Mouse (Mus musculus) spleen, adult 12 weeks (tissue): Measurements from ENCODE around the gene Nr1d1.
"Not testable (repeated sequence)": the region's sequence is repeated elsewhere in the genome, so short reads cannot be mapped to it uniquely, and the experiment has no call there.

Experiments
- DNase-seq: peaks from one replicate; pipeline ENCODE4 v3.0.0; 2022; ENCODE audit warnings: low spot score

The Nr1d1 gene

GRCm38 (mm10) chr11:98737220-98737619 lies 37.9 kb downstream of the Nr1d1 start:
- not testable (repeated sequence) for DNase-seq

GRCm38 (mm10) chr11:98736176-98736575 lies 39.0 kb downstream of the Nr1d1 start:
- DNase-seq, result no peak

DNA sequence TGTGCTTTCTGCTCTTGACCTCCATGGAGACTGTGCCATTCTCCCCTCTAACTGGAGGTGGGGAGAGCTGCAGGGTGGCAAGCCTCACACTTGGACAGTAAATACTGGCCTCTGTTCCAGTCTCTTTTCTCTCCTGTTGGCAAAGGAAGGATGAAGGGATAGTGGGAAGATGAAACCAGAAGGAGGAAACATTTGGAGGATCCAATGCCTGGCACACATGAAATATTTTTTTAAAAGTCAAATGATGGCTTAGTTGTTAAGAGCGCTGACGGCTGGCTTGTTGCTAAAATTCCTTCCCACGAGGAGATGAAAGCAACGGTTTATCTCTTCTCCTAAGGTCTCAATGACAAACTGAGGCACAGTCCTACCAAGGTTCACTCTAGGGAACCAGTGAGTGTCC lies 40.0 kb downstream of the Nr1d1 start:
- DNase-seq, result no peak

DNA sequence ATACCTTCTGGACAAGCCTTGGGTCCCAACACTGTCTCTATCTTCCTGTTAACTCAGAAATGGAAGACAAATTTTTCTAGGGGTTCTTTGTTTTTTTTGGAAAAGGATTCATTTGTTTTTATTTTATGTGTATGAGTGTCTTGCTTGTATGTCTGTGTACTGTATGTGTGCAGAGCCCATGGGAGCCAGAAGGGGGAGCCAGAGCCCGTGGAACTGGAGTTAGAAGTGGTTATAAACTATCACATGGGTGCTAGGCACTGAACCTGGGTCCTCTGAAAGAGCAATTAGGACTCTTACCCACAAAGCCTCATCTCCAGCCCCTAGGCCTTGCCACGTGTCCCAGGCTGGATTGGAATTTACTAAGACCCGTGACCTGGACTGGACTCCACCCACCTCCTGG lies 41.1 kb downstream of the Nr1d1 start:
- DNase-seq, result no peak

- no peak for DNase-seq
These were observed 44.0 kb downstream of the Nr1d1 start for GRCm38 (mm10) chr11:98731134-98731533.

GRCm38 (mm10) chr11:98730727-98731126 lies 44.4 kb downstream of the Nr1d1 start:
- no peak for DNase-seq

GRCm38 (mm10) chr11:98729119-98729588 lies 46.0 kb downstream of the Nr1d1 start, which contains the start of gene Med24:
Med24 (minus strand) TSS chr11:98729435.
- DNase-seq, result peak; percentile 77

- no peak for DNase-seq
These were observed 49.1 kb downstream of the Nr1d1 start for GRCm38 (mm10) chr11:98725926-98726506.

DNA sequence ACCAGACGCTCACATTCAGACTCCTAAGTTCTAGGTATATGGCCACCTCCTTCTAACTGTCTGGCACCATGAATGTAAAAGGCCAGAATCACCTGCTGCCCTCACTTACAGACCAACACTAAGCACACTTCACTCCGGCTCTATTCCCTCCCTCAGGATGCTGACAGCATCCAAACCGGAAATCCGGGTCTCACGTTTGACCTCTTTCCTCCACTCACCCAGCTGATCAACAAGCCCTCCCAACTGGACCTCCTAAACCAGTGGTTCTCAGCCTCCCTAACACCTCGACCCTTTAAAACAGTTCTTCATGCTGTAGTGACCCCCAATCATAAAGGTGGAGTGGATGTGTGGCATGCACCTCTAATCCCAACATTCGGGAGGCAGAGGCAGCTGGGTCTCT lies 52.0 kb downstream of the Nr1d1 start:
- no peak for DNase-seq

DNA sequence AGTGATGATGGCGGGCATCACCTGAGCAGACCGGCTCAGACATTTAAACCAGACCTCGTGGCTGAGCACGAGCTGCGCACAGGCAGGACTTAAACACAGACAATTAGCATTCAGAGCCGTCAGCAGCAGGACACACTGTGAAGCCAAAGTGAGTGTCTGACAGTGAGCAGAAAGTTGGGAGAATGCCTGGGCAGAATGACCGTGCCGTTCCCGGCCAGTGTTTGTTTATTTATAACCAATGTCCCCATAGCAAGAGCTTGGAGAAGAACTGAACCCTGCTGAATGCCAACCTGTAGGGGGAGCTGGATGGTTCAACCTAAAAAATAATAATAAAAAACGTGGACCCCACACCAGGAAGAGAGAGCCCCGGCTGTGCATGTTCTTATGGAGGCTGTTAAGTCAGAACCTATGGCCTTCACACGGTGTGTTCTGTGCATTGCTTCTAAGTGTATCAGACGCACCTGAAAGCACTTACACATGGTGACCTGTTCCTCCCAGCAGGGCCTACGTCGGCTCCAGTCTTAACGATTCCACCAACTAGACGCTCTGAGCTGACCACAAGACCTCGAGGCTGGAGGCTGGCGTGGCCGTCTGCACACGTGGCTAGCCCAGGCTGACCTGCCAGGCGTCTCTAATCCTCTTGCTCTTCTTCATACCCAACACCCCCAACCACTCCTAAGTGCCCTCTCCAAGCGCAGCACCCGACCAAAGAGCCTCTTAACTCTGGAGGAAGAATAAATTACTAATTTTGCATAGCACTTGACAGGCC lies 53.5 kb downstream of the Nr1d1 start:
- DNase-seq, result no peak

DNA sequence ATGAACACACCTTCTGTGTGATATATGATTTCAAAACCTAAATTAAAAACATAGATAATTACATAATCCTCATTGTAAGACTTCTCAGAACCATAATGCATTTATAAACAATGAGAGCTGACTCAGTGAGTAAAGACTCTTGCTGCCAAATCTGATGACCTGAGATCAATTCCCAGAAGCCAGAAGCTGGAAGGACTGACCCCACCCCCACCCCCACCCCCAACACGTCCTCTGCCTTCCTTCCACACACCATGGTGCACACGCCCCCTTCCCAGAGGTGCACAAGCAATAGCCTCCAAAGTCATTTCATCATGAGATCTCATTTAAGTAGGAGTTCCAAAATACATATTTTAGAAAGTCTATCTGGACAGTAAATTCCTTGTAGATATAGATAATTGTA lies 54.4 kb downstream of the Nr1d1 start:
- no peak for DNase-seq
